Mouse (Mus musculus): ENCODE data around the gene Gm29427.
A peak's percentile ranks its signal among the peaks of the same experiment; 100 is the strongest.

The Gm29427 gene

GRCm38 (mm10) chr1:130715561-130716217, at the start of gene Gm29427:
Gene Gm29427, minus strand, starts transcription at chr1:130715799.
- peak; percentile 97 for DNase-seq (ENCODE audit: low read depth, low spot score)

- DNase-seq (ENCODE audit: low read depth, low spot score), result no peak
These were observed 48.4 kb upstream of the Gm29427 start for GRCm38 (mm10) chr1:130764027-130764461.

DNA sequence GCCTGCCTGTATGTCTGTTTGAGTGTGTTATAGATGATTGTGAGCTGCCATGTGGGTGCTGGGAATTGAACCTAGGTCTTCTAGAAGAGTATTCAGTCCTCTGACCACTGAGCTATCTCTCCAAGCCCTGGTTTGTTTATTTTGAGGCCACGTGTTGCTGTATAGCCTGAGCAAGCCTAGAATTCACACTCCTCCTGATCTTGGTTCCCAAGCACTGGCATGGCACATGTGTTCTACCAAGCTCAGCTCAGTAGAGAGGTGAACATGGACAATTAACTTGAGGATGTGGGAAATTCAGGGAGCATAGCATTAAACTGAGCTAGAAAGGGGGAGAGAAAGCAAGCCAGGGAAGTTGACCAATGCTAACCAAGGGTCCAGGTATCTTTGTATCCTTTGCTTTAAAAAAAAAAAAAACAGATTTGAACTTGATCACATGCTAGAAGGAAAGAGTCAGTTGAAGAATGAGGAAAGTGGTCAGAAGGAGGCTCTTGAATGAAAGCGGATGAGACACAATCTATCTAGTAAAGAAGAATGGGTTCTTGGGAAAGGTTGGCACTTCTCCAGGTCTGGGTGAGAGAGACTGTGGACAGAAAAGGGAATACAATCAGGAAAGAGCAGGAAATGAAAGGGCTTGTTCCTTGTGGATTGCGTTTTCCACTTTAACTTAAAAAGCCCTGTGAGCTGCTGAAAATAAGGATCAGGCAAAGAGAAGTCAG, 46.6 kb upstream of the Gm29427 start:
- no peak for DNase-seq (ENCODE audit: low read depth, low spot score)

GRCm38 (mm10) chr1:130761597-130761996, 46.0 kb upstream of the Gm29427 start:
- no peak for DNase-seq (ENCODE audit: low read depth, low spot score)

- no peak for DNase-seq (ENCODE audit: low read depth, low spot score)
These were observed 44.1 kb upstream of the Gm29427 start for GRCm38 (mm10) chr1:130759689-130760088.

- no peak for DNase-seq (ENCODE audit: low read depth, low spot score)
These were observed 31.2 kb upstream of the Gm29427 start for GRCm38 (mm10) chr1:130746819-130747218.

DNA sequence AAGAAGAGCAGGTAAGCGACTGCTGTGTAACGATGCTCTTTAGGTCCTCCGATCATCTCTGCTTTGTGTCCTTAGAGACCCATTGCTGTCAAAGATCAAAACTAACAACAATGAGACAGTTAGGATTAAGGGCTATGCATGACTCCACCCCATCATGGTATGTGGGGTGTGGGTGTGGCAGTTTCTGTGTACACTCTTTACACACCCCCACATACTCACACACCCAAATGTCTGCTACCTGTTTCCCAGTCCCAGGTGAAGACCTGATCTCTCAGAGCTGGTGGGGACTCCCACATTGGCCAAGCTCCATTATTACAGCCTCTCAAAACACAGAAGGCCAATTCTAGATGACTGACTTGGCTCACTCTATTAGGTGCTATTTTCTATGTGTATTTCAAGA, 30.0 kb upstream of the Gm29427 start:
- no peak for DNase-seq (ENCODE audit: low read depth, low spot score)

GRCm38 (mm10) chr1:130744961-130745360, 29.4 kb upstream of the Gm29427 start:
- no peak for DNase-seq (ENCODE audit: low read depth, low spot score)

DNA sequence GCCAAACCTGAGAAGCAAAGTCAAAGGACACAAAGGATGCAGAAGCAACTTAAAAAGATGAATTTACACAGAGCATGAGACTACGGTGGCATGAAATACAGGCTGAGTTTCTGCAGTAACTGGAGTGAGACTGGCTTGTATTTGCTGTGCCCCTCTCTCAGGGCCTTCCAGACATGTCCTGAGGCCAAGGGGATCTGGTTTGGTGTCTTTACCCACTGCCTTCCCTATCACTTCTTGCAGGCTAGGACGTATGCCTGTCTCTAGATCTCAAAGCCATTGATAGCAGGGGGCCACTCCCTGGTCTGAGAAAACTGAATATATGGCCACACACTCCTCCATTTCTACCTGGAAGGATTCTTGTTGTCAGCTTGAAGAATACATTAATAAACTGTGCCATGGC, 28.6 kb upstream of the Gm29427 start:
- DNase-seq (ENCODE audit: low read depth, low spot score), result no peak

GRCm38 (mm10) chr1:130743775-130744174, 28.2 kb upstream of the Gm29427 start:
- no peak for DNase-seq (ENCODE audit: low read depth, low spot score)

GRCm38 (mm10) chr1:130742201-130742600, 26.6 kb upstream of the Gm29427 start:
- no peak for DNase-seq (ENCODE audit: low read depth, low spot score)

DNA sequence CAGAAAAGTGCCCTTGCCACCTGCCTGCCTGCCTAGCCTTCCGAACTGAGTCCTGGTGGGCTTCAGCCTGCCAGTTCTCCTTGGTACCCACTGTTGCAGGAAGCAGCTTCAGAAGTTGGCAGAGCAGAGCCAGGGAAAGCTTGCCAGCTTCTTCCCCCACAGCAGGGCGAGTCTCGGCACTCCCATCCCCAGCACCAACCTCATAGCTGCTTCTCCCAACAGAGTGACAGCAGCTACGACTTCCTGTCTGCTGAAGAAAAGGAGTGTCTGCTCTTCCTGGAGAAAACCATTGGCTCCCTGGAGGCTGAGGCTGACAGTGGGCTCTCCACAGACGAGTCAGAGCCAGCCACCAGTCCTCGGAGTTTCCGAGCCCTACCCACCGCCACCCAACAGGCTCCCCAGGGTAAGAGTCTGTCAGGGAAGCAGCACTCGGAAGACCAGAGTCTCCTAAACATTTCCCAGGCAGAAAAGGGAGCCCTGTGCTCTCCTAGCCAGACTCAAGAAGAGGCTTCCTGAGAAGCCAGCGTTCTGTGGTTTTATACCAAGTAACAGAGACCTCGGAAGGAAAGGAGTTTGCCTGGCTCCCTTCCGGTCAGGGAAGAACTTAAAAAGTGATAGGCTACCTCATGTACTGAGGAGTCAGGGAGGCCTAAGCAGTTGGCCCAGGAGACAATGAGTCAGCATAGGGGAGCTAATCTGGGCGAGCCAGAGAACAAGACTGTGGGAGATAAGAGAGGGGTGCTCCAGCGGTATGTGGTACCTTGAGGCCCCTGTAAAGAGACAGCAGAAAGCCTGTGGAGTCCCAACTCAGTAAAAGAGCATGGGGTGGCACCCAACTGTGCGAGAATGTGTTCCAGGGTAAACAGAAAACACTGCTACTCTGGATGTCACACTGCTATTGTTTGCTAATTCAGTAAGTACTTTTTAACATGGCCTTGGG, 25.5 kb upstream of the Gm29427 start:
- no peak for DNase-seq (ENCODE audit: low read depth, low spot score)

GRCm38 (mm10) chr1:130740227-130740648, 24.6 kb upstream of the Gm29427 start:
- peak; percentile 19 for DNase-seq (ENCODE audit: low read depth, low spot score)

DNA sequence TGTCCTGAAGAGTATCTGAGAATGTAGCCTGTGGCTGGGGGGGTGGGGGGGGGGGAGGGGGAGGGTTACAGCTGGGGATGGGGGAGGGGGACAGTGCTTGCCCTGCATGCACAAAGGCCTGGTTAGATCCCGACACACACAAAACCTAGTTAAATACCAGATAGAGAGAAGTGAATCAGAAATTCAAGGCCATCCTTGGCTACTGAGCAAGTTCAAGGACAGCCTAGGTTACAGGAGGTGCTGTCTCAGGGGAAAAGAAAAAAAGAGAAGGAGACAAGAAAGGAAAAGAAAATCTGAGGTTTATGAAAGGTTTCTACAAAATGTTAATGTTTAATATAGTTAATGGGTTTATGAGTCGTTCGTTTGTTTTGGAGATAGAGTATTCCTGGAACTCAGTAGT, 24.0 kb upstream of the Gm29427 start:
- DNase-seq (ENCODE audit: low read depth, low spot score), result no peak

- DNase-seq (ENCODE audit: low read depth, low spot score), result no peak
These were observed 23.0 kb upstream of the Gm29427 start for GRCm38 (mm10) chr1:130738551-130739106.

DNA sequence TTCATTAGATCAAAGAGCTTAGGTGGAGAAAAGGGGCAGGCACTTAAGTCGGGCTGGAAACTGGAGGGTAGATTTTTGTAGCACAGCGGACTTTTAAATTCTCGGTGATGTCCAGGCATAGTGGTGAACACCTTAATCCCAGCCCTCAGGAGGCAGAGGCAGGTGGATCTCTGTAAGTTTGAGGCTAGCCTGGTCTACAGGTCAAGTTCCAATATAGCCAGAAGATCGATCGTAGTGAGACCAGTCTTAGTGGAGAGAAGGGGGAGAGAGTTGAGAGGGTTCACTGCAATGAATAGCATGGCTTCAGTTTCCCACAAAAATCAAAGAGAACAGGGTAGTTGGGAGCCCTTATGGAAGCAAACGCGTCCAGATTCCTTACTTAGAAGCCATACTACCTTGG, 22.3 kb upstream of the Gm29427 start:
- no peak for DNase-seq (ENCODE audit: low read depth, low spot score)

DNA sequence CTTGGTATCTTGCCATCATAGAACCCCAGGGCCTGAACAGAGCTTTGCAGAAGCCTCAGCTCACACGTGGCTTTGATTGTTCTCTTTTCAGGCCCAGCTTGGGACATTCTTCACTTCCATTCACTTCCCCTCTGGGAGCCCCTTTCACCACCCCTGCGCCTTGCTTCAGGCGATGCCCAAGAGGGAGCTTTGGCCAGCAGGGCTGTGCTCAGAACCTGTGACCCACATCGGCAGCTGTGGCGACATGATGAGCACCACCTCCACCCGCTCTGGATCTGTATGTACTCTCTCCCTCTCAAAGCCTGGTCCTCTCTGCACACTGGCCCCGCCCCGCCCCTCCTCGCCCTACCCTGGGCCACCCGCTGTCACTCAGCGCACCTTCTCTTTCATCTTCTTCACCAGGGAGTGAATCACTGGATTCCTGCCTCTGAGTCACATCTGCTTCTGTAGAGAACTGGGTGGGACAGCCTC, 21.8 kb upstream of the Gm29427 start:
- no peak for DNase-seq (ENCODE audit: low read depth, low spot score)

DNA sequence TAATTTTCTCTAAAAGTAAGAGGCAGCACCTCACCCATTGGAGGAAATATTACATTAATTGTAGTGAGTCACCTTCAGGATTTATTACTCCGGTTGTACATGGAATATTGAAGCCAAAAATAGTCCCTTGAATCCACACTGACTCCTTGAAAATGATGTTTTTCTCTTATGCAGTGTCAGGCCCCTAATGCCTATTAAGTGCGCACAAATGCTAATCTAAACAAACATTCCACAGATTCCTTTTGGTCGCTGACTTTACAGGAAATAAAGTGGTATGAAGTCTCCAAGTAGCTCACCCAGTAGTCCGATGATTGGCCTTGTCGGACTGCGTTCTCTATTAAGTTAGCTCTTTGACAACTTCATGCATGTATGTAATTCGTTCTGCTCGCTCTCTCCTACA, 19.3 kb upstream of the Gm29427 start:
- DNase-seq (ENCODE audit: low read depth, low spot score), result no peak

- DNase-seq (ENCODE audit: low read depth, low spot score), result no peak
These were observed 18.9 kb upstream of the Gm29427 start for GRCm38 (mm10) chr1:130734452-130734851.

- no peak for DNase-seq (ENCODE audit: low read depth, low spot score)
These were observed 18.1 kb upstream of the Gm29427 start for GRCm38 (mm10) chr1:130733671-130734070.

Data from A20 (cell line).